Mouse (Mus musculus): ENCODE results near the gene Snap91.

The Snap91 gene

GRCm38 (mm10) chr9:86813327-86813726 lies 67.1 kb downstream of the Snap91 start:
- peak; percentile 27 for DNase-seq (ENCODE audit: low spot score)

GRCm38 (mm10) chr9:86810696-86811232 lies 69.7 kb downstream of the Snap91 start:
- DNase-seq (ENCODE audit: low spot score), result peak; percentile 15

GRCm38 (mm10) chr9:86810213-86810612 lies 70.2 kb downstream of the Snap91 start:
- DNase-seq (ENCODE audit: low spot score), result no peak

GRCm38 (mm10) chr9:86800600-86801163 lies 79.8 kb downstream of the Snap91 start:
- peak; percentile 67 for DNase-seq (ENCODE audit: low spot score)

- no peak for DNase-seq (ENCODE audit: low spot score)
Observed at GRCm38 (mm10) chr9:86799099-86799498, 81.4 kb downstream of the Snap91 start.

- DNase-seq (ENCODE audit: low spot score), result no peak
Observed at GRCm38 (mm10) chr9:86798686-86799085, 81.8 kb downstream of the Snap91 start.

GRCm38 (mm10) chr9:86798129-86798528 lies 82.3 kb downstream of the Snap91 start:
- DNase-seq (ENCODE audit: low spot score), result no peak

- no peak for DNase-seq (ENCODE audit: low spot score)
Observed at GRCm38 (mm10) chr9:86797553-86797952, 82.9 kb downstream of the Snap91 start.

GRCm38 (mm10) chr9:86795236-86795635 lies 85.2 kb downstream of the Snap91 start:
- DNase-seq (ENCODE audit: low spot score), result no peak

GRCm38 (mm10) chr9:86791927-86792326 lies 88.5 kb downstream of the Snap91 start:
- DNase-seq (ENCODE audit: low spot score), result no peak

GRCm38 (mm10) chr9:86789186-86789585 lies 91.3 kb downstream of the Snap91 start:
- DNase-seq (ENCODE audit: low spot score), result no peak

- DNase-seq (ENCODE audit: low spot score), result no peak
Observed at GRCm38 (mm10) chr9:86782836-86783235, 97.6 kb downstream of the Snap91 start.

- no peak for DNase-seq (ENCODE audit: low spot score)
Observed at GRCm38 (mm10) chr9:86781426-86781825, 99.0 kb downstream of the Snap91 start.

GRCm38 (mm10) chr9:86778212-86778611 lies 102.2 kb downstream of the Snap91 start:
- no peak for DNase-seq (ENCODE audit: low spot score)

GRCm38 (mm10) chr9:86777309-86777708 lies 103.1 kb downstream of the Snap91 start:
- no peak for DNase-seq (ENCODE audit: low spot score)

- DNase-seq (ENCODE audit: low spot score), result no peak
Observed at GRCm38 (mm10) chr9:86775374-86775773, 105.1 kb downstream of the Snap91 start.

GRCm38 (mm10) chr9:86773996-86774395 lies 106.5 kb downstream of the Snap91 start:
- DNase-seq (ENCODE audit: low spot score), result no peak

- DNase-seq (ENCODE audit: low spot score), result no peak
Observed at GRCm38 (mm10) chr9:86772897-86773296, 107.6 kb downstream of the Snap91 start.

GRCm38 (mm10) chr9:86766991-86767390 lies 113.5 kb downstream of the Snap91 start:
- no peak for DNase-seq (ENCODE audit: low spot score)

GRCm38 (mm10) chr9:86764002-86764401 lies 116.5 kb downstream of the Snap91 start:
- DNase-seq (ENCODE audit: low spot score), result no peak

GRCm38 (mm10) chr9:86762477-86763376 lies 117.7 kb downstream of the Snap91 start:
- DNase-seq (ENCODE audit: low spot score), result peak; percentile 48

- peak; percentile 85 for DNase-seq (ENCODE audit: low spot score)
Observed at GRCm38 (mm10) chr9:86745926-86746581, 134.4 kb downstream of the Snap91 start.

GRCm38 (mm10) chr9:86744041-86744440 lies 136.4 kb downstream of the Snap91 start:
- no peak for DNase-seq (ENCODE audit: low spot score)
